Mouse (Mus musculus) bone marrow, adult 2 months (tissue): Measurements from ENCODE around the gene Ppp1r12a.

Experiments
- CTCF ChIP-seq: fragments of 200-500 bp; IDR thresholded peaks from 2 replicates; pipeline ENCODE4 v1.5.1; 2011; ENCODE audit warnings: low read length, control low read depth; ENCODE audit not compliant: control insufficient read depth, insufficient read depth
- POLR2A ChIP-seq: fragments of 200-500 bp; IDR thresholded peaks from 2 replicates; pipeline ENCODE4 v1.6.1; 2011; ENCODE audit warnings: low read depth, mild to moderate bottlenecking, control low read depth, low read length, borderline replicate concordance; ENCODE audit not compliant: control insufficient read depth

GRCm38 (mm10) chr10:108224413-108224812, 62.4 kb downstream of the Ppp1r12a start:
- TF ChIP-seq CTCF, result no peak
- no peak for TF ChIP-seq POLR2A
